Mouse (Mus musculus): ENCODE results near the gene Kirrel2.

The Kirrel2 gene

GRCm38 (mm10) chr7:30453327-30453726, 4.2 kb downstream of the Kirrel2 start:
- no peak for DNase-seq (ENCODE audit: low read depth in 2 of 2, low spot score in 2 of 2)

GRCm38 (mm10) chr7:30450241-30450640, 7.2 kb downstream of the Kirrel2 start:
- no peak for DNase-seq (ENCODE audit: low read depth in 2 of 2, low spot score in 2 of 2)

- DNase-seq (ENCODE audit: low read depth in 2 of 2, low spot score in 2 of 2): no peak
These were observed 12.3 kb downstream of the Kirrel2 start, which contains the start of gene Aplp1 for GRCm38 (mm10) chr7:30444971-30445751. TSS of gene Aplp1 (minus strand) at chr7:30445535.

- DNase-seq (ENCODE audit: low read depth in 2 of 2, low spot score in 2 of 2): no peak
These were observed 13.1 kb downstream of the Kirrel2 start for GRCm38 (mm10) chr7:30444154-30444970.

- DNase-seq (ENCODE audit: low read depth in 2 of 2, low spot score in 2 of 2): no peak
These were observed 13.8 kb downstream of the Kirrel2 start for GRCm38 (mm10) chr7:30443696-30444095.

- peak; percentile 51 to 59 for DNase-seq (ENCODE audit: low read depth in 2 of 2, low spot score in 2 of 2)
These were observed 16.8 kb downstream of the Kirrel2 start for GRCm38 (mm10) chr7:30440697-30441096.

GRCm38 (mm10) chr7:30439734-30440133, 17.8 kb downstream of the Kirrel2 start:
- no peak for DNase-seq (ENCODE audit: low read depth in 2 of 2, low spot score in 2 of 2)

- no peak for DNase-seq (ENCODE audit: low read depth in 2 of 2, low spot score in 2 of 2)
These were observed 20.6 kb downstream of the Kirrel2 start for GRCm38 (mm10) chr7:30436879-30437278.

GRCm38 (mm10) chr7:30435156-30435555, 22.3 kb downstream of the Kirrel2 start:
- DNase-seq (ENCODE audit: low read depth in 2 of 2, low spot score in 2 of 2): no peak

- no peak for DNase-seq (ENCODE audit: low read depth in 2 of 2, low spot score in 2 of 2)
These were observed 22.8 kb downstream of the Kirrel2 start for GRCm38 (mm10) chr7:30434701-30435100.

- no peak for DNase-seq (ENCODE audit: low read depth in 2 of 2, low spot score in 2 of 2)
These were observed 23.3 kb downstream of the Kirrel2 start for GRCm38 (mm10) chr7:30434238-30434637.

- DNase-seq (ENCODE audit: low read depth in 2 of 2, low spot score in 2 of 2): peak; percentile 68 to 74
These were observed 25.7 kb downstream of the Kirrel2 start for GRCm38 (mm10) chr7:30431793-30432192.

GRCm38 (mm10) chr7:30430191-30430590, 27.3 kb downstream of the Kirrel2 start:
- DNase-seq (ENCODE audit: low read depth in 2 of 2, low spot score in 2 of 2): no peak

- DNase-seq (ENCODE audit: low read depth in 2 of 2, low spot score in 2 of 2): no peak
These were observed 28.2 kb downstream of the Kirrel2 start for GRCm38 (mm10) chr7:30429327-30429726.

- DNase-seq (ENCODE audit: low read depth in 2 of 2, low spot score in 2 of 2): no peak
These were observed 34.3 kb downstream of the Kirrel2 start for GRCm38 (mm10) chr7:30423071-30423641.

- DNase-seq (ENCODE audit: low read depth in 2 of 2, low spot score in 2 of 2): peak in 1 of 2 experiments; percentile 43
These were observed 34.9 kb downstream of the Kirrel2 start for GRCm38 (mm10) chr7:30422560-30422959.

GRCm38 (mm10) chr7:30421890-30422435, 35.5 kb downstream of the Kirrel2 start:
- peak; percentile 88 to 93 for DNase-seq (ENCODE audit: low read depth in 2 of 2, low spot score in 2 of 2)

- peak; percentile 75 to 77 for DNase-seq (ENCODE audit: low read depth in 2 of 2, low spot score in 2 of 2)
These were observed 36.2 kb downstream of the Kirrel2 start, which contains the start of gene Nfkbid for GRCm38 (mm10) chr7:30421175-30421889. TSS of gene Nfkbid (plus strand) at chr7:30421732.

GRCm38 (mm10) chr7:30420673-30421072, 36.8 kb downstream of the Kirrel2 start:
- DNase-seq (ENCODE audit: low read depth in 2 of 2, low spot score in 2 of 2): no peak

Measured in CD8-positive naive resting alpha-beta T cell, adult 2 months (primary cell).